In the genomic region with DNA sequence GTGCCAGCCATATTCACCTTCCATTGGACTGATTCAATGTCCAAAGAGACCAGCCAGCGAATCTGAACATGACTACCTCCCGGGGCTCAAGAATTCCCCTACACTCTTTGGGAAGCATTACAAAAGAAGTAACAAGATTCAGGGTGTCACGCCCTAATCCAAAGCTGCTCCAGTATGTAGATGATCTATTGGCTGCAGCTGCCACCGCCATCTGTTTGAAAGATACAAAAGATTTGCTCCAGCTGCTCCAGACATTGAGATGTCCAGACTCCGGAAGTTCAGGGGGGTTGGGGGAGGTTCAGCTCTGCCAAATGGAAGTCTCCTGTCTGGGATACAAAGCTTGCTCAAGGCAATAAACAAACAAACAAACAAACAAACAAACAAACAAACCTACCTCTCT, we compare ENCODE assay signal across 12 mouse cellular contexts. TPM values are rescaled to one million over a fixed set of nuclear protein-coding genes. Genes with fewer than 3 reads are reported as not detected.
A peak's percentile ranks its signal among the peaks of the same experiment; 100 is the strongest.
DNase-seq lines count a peak whose midpoint lies in the region; ATAC-seq and TF ChIP-seq lines count a peak whose summit lies in the region.
"Had no signal": no experiment of that assay in that cellular context is flagged by ENCODE, and none has a peak within 500 bp of the region (broad histone marks: within the 10 kb centered on the region; RNA-seq: fewer than 3 reads in every experiment).

No protein-coding gene starts in this region.

- intact Hi-C loops in gastrocnemius, postnatal 14 days (cut with DNase I; ENCODE audit: low total_unique reads) = no loop called here

- H3K27ac ChIP-seq in limb, embryonic 14.5 days (replicated peaks; ENCODE audit: low read depth, low read length) = no peak overlapping the region
- H3K27ac ChIP-seq in limb, embryonic 10.5 days = no peak overlapping the region
- no peak overlapping the region for H3K27ac ChIP-seq in forebrain, embryonic 10.5 days
- H3K27ac ChIP-seq: intestine, embryonic 15.5 days; limb, embryonic 12.5 days had no signal

- H3K9ac ChIP-seq in limb, embryonic 14.5 days (ENCODE audit: low read depth, low read length, severe bottlenecking) = no peak overlapping the region
- H3K9ac ChIP-seq: heart, embryonic 12.5 days; intestine, embryonic 15.5 days; limb, embryonic 12.5 days had no signal

- ATAC-seq in limb, embryonic 14.5 days (ENCODE audit: low FRiP score, low read depth) = peak; percentile 41
- ATAC-seq: intestine, embryonic 15.5 days had no signal

- no peak overlapping the region for H3K4me3 ChIP-seq in limb, embryonic 14.5 days (replicated peaks; ENCODE audit: low read length)
- H3K4me3 ChIP-seq in limb, embryonic 10.5 days = no peak overlapping the region
- H3K4me3 ChIP-seq in forebrain, embryonic 10.5 days = no peak overlapping the region
- H3K4me3 ChIP-seq: heart, embryonic 12.5 days; intestine, embryonic 15.5 days; limb, embryonic 12.5 days had no signal

- H3K4me1 ChIP-seq in limb, embryonic 14.5 days (ENCODE audit: control insufficient read depth, insufficient read depth, low read length) = peaks cover 7% of the 10 kb centered on the region; the same call in 1 of the 2 replicates
- peaks cover 11% of the 10 kb centered on the region for H3K4me1 ChIP-seq in limb, embryonic 10.5 days
- peaks cover 16% of the 10 kb centered on the region for H3K4me1 ChIP-seq in forebrain, embryonic 10.5 days
- H3K4me1 ChIP-seq: heart, embryonic 12.5 days; intestine, embryonic 15.5 days had no signal

- 62% methylated on average over 5 of the region's 5 CpGs for WGBS in limb, embryonic 14.5 days
- 86% methylated on average over 5 of the region's 5 CpGs for WGBS in limb, embryonic 10.5 days
- WGBS in forebrain, embryonic 10.5 days = 73% methylated on average over 5 of the region's 5 CpGs

- H3K4me2 ChIP-seq in limb, embryonic 14.5 days (replicated peaks; ENCODE audit: low read depth, low read length, severe bottlenecking) = no peak overlapping the region
- H3K4me2 ChIP-seq: heart, embryonic 12.5 days; intestine, embryonic 15.5 days; limb, embryonic 12.5 days had no signal

- no peak for TF ChIP-seq POLR2A in limb, embryonic 14.5 days (IDR thresholded peaks at IDR 0.05; ENCODE audit: borderline replicate concordance, extremely low read depth, insufficient read depth, insufficient read length)

- no peaks in the 10 kb centered on the region for H3K9me3 ChIP-seq in limb, embryonic 14.5 days (ENCODE audit: control insufficient read depth, low read length)
- H3K9me3 ChIP-seq in limb, embryonic 10.5 days (replicated peaks) = no peaks in the 10 kb centered on the region
- no peaks in the 10 kb centered on the region for H3K9me3 ChIP-seq in forebrain, embryonic 10.5 days
- H3K9me3 ChIP-seq: heart, embryonic 12.5 days; intestine, embryonic 15.5 days; limb, embryonic 12.5 days had no signal

- H3K36me3 ChIP-seq in limb, embryonic 14.5 days (ENCODE audit: control insufficient read depth, insufficient read depth, low read length) = no peaks in the 10 kb centered on the region
- H3K36me3 ChIP-seq in limb, embryonic 10.5 days = no peaks in the 10 kb centered on the region
- no peaks in the 10 kb centered on the region for H3K36me3 ChIP-seq in forebrain, embryonic 10.5 days (replicated peaks)
- H3K36me3 ChIP-seq: heart, embryonic 12.5 days; intestine, embryonic 15.5 days; limb, embryonic 12.5 days had no signal

- H3K27me3 ChIP-seq in limb, embryonic 14.5 days (ENCODE audit: control insufficient read depth, insufficient read depth, low read length) = no peaks in the 10 kb centered on the region
- no peaks in the 10 kb centered on the region for H3K27me3 ChIP-seq in limb, embryonic 10.5 days (ENCODE audit: low read depth, poor library complexity, severe bottlenecking)
- no peaks in the 10 kb centered on the region for H3K27me3 ChIP-seq in forebrain, embryonic 10.5 days (ENCODE audit: poor library complexity, severe bottlenecking)
- H3K27me3 ChIP-seq: heart, embryonic 12.5 days; intestine, embryonic 15.5 days; limb, embryonic 12.5 days had no signal

- DNase-seq in gastrocnemius, postnatal 14 days = peak; percentile 37
- DNase-seq in gastrocnemius, postnatal 25 days = no peak
- peak; percentile 81 for DNase-seq in limb, embryonic 14.5 days (ENCODE audit: low spot score)
- no peak for DNase-seq in limb, embryonic 10.5 days (ENCODE audit: low spot score)
- DNase-seq in ZHBTc4 (ENCODE audit: low read depth, low spot score) = peak; percentile 81
- peak; percentile 28 to 71 for DNase-seq in lung, postnatal 4 days
- no peak for DNase-seq in forebrain, embryonic 10.5 days (ENCODE audit: extremely low spot score, low spot score)
- no peak for DNase-seq in right cerebral cortex, postnatal 10 days (ENCODE audit: low spot score in 2 of 2)
- DNase-seq: adrenal gland, postnatal 10 days had no signal

RNA-seq across cellular contexts. Expression of a gene that starts 28.3 kb away (rescaled TPM):
- total RNA-seq in gastrocnemius, postnatal 14 days (2021) = 10 to 100 TPM; 22.7 to 25.4 TPM
- total RNA-seq in gastrocnemius, postnatal 25 days (2021) = 10 to 100 TPM; 14.4 to 19.3 TPM
- polyA plus RNA-seq in limb, embryonic 14.5 days (2012; rRNA removed) = 48.2 and 61.7 TPM in 2 replicates
- 77.6 and 84.7 TPM in 2 replicates for polyA plus RNA-seq in limb, embryonic 14.5 days (2014; fragmentation: Nextera tagmentation; extraction: Ambion mirVana)
- 80.3 and 88.1 TPM in 2 replicates for polyA plus RNA-seq in limb, embryonic 10.5 days (2016; fragmentation: Nextera tagmentation; extraction: Ambion mirVana)
- polyA plus RNA-seq in forebrain, embryonic 10.5 days (2016; fragmentation: Nextera tagmentation; extraction: Ambion mirVana) = 78.7 and 79.3 TPM in 2 replicates

RNA-seq across cellular contexts. Expression of a gene that starts 51.4 kb away (rescaled TPM):
- 1 to 10 TPM; 2.1 to 2.2 TPM for total RNA-seq in gastrocnemius, postnatal 14 days (2021)
- 1 to 10 TPM; 1.2 to 1.4 TPM for total RNA-seq in gastrocnemius, postnatal 25 days (2021)
- 20.9 and 24.5 TPM in 2 replicates for polyA plus RNA-seq in limb, embryonic 14.5 days (2012; rRNA removed)
- 14.8 and 18.5 TPM in 2 replicates for polyA plus RNA-seq in limb, embryonic 14.5 days (2014; fragmentation: Nextera tagmentation; extraction: Ambion mirVana)
- polyA plus RNA-seq in limb, embryonic 10.5 days (2016; fragmentation: Nextera tagmentation; extraction: Ambion mirVana) = 38.7 and 41.1 TPM in 2 replicates
- polyA plus RNA-seq in forebrain, embryonic 10.5 days (2016; fragmentation: Nextera tagmentation; extraction: Ambion mirVana) = 27.3 and 33.6 TPM in 2 replicates

Comparison
In these comparisons a context has a peak if more than half of its experiments do, and no peak if none do; other contexts are left out.
1. DNase-seq: peak in gastrocnemius, postnatal 14 days (single experiment), limb, embryonic 14.5 days (single experiment), ZHBTc4 (single experiment) and lung, postnatal 4 days (2 of 2); none in gastrocnemius, postnatal 25 days (single experiment), limb, embryonic 10.5 days (single experiment), forebrain, embryonic 10.5 days (single experiment) and right cerebral cortex, postnatal 10 days (0 of 2).